Mouse (Mus musculus): Measurements from ENCODE around the gene Dglucy. TPM values are rescaled to one million over a fixed set of nuclear protein-coding genes. Genes with fewer than 3 reads are reported as not detected.
"Not testable (repeated sequence)": the region's sequence is repeated elsewhere in the genome, so short reads cannot be mapped to it uniquely, and the experiment has no call there.

Gene Dglucy
- polyA plus RNA-seq, 1 experiment from 2014 or later, result 2.7 TPM

DNA sequence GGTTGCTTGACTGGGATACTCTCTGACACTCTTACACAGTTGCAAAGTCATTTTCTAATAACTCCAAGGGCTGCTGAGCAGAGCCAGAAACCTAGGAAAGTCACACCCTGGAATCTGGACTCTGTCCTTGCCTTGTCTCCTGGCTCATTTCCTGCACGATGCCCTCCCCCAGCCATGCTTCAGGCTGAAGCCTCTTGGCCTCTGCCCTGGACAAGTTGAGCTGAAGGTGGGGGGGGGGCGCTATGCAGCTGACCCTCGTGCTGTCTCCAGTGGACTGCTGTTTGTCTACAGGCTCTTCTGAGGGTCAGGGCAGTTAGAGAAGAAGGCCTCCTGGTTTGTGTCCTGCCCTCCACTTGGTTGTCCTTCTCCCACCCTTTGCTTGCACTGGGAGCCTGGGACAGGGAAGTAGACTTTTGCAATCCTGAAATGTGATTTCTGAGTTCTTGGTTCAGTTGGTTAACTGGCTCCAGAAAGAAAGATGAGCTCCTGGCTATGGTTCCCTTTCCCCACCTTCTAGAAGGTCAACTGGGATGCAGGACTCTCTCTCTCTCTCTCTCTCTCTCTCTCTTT, 11.2 kb downstream of the Dglucy start:
- no peaks in the 10 kb centered on the region for H3K4me1 ChIP-seq
- H3K9me3 ChIP-seq, result no peaks in the 10 kb centered on the region
- no peaks in the 10 kb centered on the region for H3K36me3 ChIP-seq (replicated peaks)
- H3K27ac ChIP-seq, result no peak overlapping the region
- H3K9ac ChIP-seq, result no peak overlapping the region
- H3K4me2 ChIP-seq, result no peak overlapping the region
- ATAC-seq (ENCODE audit: low FRiP score), result no peak
- H3K27me3 ChIP-seq, result no peaks in the 10 kb centered on the region
- WGBS, result 63% methylated on average over 3 of the region's 3 CpGs
- H3K4me3 ChIP-seq (replicated peaks), result no peak overlapping the region

DNA sequence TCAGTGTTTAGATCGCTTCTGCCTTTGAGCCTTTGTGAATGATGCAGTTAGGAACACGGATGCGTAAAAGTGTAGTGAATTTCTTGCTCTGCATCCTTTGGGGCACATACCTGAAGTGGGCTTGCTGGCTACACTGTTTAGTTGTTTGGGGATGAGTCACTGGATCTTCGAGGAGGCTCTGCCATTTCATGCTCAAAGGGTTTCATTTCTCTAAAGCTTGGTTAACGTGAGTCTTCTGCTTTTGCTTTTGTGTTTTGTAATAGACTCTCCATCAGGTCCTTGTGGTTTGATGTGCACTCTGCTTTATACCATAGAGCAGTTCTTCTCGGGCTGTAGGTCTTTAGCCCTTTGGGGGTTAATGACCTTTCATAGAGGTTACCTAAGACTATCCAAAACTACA, 12.6 kb downstream of the Dglucy start:
- Histone ChIP-seq H3K27ac (no peak overlapping the region), H3K9me3 (no peaks in the 10 kb centered on the region), H3K9ac (no peak overlapping the region), H3K36me3 (replicated peaks) (no peaks in the 10 kb centered on the region), H3K4me3 (replicated peaks) (no peak overlapping the region), H3K4me1 (no peaks in the 10 kb centered on the region), H3K4me2 (no peak overlapping the region), H3K27me3 (no peaks in the 10 kb centered on the region)
- ATAC-seq (ENCODE audit: low FRiP score), result no peak
- 87% methylated on average over 6 of the region's 6 CpGs for WGBS

DNA sequence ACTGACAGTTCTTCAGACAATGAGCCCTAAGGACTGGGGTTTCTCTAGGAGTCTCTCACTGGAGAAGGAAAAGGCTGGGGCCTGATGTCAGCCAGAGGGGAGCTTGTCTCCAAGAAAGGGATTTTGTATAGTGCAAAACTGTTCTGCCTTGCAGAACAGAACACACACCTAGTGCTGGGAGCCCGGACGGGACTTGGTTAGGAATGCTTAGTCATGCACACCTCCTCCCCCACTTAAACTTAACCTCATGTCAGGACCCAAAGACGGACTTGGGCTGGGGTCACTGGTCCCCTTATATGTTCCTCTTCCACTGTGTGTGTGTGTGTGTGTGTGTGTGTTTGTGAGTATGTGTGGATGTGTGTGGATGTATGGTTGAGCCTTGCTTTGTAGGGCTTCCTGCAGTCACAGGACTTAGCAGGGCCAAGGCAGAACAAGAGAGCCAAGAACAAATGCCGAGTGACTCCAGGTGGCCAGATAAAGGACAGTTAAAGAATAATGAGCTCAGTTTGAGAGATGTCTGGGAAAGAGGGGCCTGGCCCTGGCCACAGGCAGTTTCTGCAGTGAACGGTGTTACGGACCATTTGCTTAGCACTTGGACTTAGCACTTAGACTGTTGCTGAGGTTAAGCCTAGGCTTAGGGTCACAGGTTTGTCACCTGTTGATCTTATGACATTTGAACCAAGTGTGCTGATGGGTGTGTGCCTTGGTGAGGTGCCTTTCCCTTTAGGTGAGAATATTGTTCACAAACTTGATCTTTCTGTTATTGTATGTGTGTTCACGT, 15.8 kb downstream of the Dglucy start:
- Histone ChIP-seq H3K4me2 (no peak overlapping the region), H3K4me1 (no peaks in the 10 kb centered on the region), H3K27me3 (no peaks in the 10 kb centered on the region), H3K27ac (no peak overlapping the region), H3K9me3 (no peaks in the 10 kb centered on the region), H3K9ac (no peak overlapping the region), H3K36me3 (replicated peaks) (no peaks in the 10 kb centered on the region), H3K4me3 (replicated peaks) (no peak overlapping the region)
- no peak for ATAC-seq (ENCODE audit: low FRiP score)
- 60% methylated on average over 7 of the region's 7 CpGs for WGBS

DNA sequence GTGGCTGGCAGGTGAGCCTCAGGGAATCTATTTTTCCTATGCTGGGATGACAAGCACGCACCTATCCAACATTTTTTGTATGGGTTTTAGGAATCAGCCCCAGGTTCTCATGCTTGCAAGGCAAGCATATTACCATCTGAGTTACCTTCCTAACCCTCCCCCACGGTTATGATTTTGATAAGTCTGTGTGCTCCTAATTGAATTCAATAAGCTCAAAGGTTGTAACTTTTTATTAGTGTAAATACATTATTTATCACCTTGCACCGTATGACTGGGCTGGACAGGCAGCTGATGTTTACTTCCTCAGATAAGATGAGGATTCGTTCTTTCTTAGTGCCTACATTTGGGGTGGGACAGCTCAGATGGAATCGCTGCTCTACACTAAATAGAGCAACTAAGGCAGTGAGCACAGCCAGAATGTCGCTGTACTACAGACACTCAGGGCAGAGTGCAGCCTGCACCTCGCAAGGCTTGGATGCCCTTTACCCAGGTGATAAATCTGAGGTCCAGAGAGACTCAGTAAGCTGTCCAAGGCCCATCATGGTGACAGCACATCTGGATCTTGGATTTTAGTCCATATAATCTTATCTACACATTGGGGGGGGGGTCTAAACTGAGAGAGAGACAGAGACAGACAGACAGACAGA, 16.7 kb downstream of the Dglucy start:
- Histone ChIP-seq H3K9me3 (no peaks in the 10 kb centered on the region), H3K9ac (no peak overlapping the region), H3K4me3 (replicated peaks) (no peak overlapping the region), H3K27ac (no peak overlapping the region), H3K27me3 (no peaks in the 10 kb centered on the region), H3K4me1 (no peaks in the 10 kb centered on the region), H3K4me2 (no peak overlapping the region), H3K36me3 (replicated peaks) (no peaks in the 10 kb centered on the region)
- ATAC-seq (ENCODE audit: low FRiP score), result no peak
- WGBS, result 89% methylated on average over 7 of the region's 7 CpGs

DNA sequence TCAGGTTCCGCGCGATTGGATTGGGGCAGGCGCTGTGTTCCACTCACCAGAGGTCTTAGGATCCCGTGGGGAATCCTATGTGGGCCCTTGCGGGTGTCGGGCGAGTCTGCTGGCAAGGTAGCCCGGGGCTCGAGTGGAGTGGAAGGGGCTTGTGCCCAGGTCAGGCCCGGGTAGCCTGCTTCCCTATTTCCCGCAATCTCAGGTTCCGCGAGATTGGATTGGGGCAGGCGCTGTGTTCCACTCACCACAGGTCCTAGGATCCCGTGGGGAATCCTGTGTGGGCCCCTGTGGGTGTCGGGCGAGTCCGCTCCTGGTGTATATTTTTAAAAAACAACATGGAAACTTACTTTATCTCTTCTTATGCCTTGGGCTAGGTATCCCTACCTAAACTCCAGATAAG, 24.5 kb downstream of the Dglucy start:
- ATAC-seq (ENCODE audit: low FRiP score), result not testable (repeated sequence)

DNA sequence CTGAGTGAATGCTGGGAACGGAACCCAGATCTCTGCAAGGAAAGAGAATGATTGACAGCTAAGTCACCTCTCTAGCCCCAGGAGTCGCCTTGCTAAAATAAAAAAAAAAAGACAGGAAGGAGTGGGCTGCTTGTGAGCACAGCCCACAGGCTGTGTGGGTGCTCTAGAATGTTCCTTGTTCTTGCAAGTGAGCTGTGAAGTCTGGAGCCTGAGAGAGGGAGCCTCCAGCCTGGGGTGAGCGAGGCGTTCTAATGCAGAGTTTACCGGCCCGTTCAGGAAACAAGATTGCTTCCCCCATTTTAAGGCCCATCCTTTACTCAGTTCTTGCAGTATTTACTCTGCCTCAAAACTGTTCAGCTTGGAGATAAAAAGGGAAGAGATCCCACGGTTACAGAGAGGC, 28.4 kb downstream of the Dglucy start:
- no peak overlapping the region for H3K4me2 ChIP-seq
- H3K27ac ChIP-seq, result no peak overlapping the region
- no peaks in the 10 kb centered on the region for H3K4me1 ChIP-seq
- no peak overlapping the region for H3K4me3 ChIP-seq (replicated peaks)
- no peaks in the 10 kb centered on the region for H3K27me3 ChIP-seq
- no peak for ATAC-seq (ENCODE audit: low FRiP score)
- no peak overlapping the region for H3K9ac ChIP-seq
- WGBS, result 87% methylated on average over 7 of the region's 7 CpGs
- no peaks in the 10 kb centered on the region for H3K9me3 ChIP-seq
- H3K36me3 ChIP-seq (replicated peaks), result no peaks in the 10 kb centered on the region

More for the DNA sequence above, 24.5 kb downstream of the Dglucy start:
- H3K27ac ChIP-seq; H3K9me3 ChIP-seq; H3K4me2 ChIP-seq; H3K9ac ChIP-seq; H3K4me3 ChIP-seq (replicated peaks); H3K4me1 ChIP-seq; H3K27me3 ChIP-seq; H3K36me3 ChIP-seq (replicated peaks): not testable (repeated sequence)
- WGBS, result 94% methylated on average over 19 of the region's 19 CpGs

DNA sequence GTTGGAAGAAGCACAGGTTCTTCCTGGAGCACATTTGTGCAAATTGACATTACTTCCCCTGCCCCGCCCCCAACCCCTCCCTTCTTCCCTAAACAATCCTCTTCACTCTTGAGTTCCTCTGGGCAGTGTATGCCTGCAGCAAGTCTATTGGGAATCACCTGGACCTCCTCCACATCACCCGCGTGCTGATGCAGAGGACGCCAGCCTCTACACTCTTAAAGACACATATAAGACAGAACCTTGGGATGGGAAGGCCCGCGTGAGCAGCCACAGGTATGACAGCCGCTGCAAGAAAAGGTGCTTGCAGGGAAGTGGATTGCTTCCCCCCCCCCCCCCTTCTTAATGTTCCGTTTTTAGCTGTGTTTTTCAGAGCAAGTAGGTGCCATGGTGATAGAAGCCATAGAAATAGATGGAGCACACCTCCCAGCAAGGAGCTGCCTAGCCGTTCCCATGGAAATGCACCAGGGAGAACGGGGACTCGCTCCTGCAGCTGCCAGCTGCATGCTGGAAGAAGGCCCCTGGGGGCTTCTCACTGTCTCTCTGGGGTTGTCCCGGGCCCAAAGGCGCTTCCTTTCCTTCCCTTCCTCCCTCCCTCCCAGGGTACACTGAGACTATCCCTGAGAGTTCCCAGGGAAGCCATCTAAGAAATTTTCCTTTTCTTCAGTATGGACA, 29.9 kb downstream of the Dglucy start:
- ATAC-seq (ENCODE audit: low FRiP score), result no peak
- no peaks in the 10 kb centered on the region for H3K36me3 ChIP-seq (replicated peaks)
- no peak overlapping the region for H3K27ac ChIP-seq
- H3K9ac ChIP-seq, result no peak overlapping the region
- H3K4me1 ChIP-seq, result no peaks in the 10 kb centered on the region
- 54% methylated on average over 13 of the region's 13 CpGs for WGBS
- H3K4me3 ChIP-seq (replicated peaks), result no peak overlapping the region
- H3K4me2 ChIP-seq, result no peak overlapping the region
- no peaks in the 10 kb centered on the region for H3K9me3 ChIP-seq
- no peaks in the 10 kb centered on the region for H3K27me3 ChIP-seq

DNA sequence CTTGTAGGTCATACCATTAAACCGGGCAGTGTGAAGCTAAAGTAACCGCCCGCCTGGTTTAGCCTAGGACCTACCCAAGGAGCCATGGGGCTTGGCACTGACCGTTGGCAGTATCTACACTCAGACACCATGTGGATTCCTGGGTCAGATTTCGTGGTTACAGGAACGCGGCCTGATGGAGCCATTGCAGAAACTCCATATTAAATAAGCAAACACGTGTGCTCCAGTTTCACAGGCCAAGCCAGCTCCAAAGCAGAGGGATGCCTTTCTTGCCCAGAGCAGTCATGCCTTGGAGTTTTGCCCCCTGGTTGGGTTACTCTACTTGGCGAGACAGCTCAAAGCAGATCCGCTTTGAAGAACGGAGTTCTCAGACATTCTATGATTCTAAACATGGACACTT, 31.7 kb downstream of the Dglucy start:
- no peaks in the 10 kb centered on the region for H3K9me3 ChIP-seq
- H3K27me3 ChIP-seq, result no peaks in the 10 kb centered on the region
- no peak overlapping the region for H3K4me3 ChIP-seq (replicated peaks)
- ATAC-seq (ENCODE audit: low FRiP score), result no peak
- no peaks in the 10 kb centered on the region for H3K4me1 ChIP-seq
- 90% methylated on average over 11 of the region's 11 CpGs for WGBS
- H3K36me3 ChIP-seq (replicated peaks), result no peaks in the 10 kb centered on the region
- no peak overlapping the region for H3K4me2 ChIP-seq
- no peak overlapping the region for H3K27ac ChIP-seq
- H3K9ac ChIP-seq, result no peak overlapping the region

DNA sequence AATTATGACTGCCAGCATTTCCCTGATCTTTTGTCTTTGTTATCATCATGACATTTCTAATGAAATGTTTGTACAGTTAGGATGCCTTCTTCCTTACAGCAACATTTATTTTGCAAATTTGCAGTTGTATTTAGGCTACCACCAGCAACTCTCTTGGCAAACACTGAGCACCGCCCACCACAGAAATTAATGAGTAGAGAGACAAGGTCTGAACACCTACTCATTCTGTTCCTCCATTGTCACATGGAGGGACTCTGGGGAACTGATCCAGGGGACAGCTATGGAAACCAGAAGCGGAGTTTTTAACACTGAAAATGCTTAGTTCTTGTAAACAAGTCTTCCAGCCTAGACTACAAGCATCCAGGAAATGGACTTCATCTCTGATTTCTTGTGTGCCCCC, 35.0 kb downstream of the Dglucy start:
- Histone ChIP-seq H3K27me3 (no peaks in the 10 kb centered on the region), H3K9me3 (no peaks in the 10 kb centered on the region), H3K4me1 (no peaks in the 10 kb centered on the region), H3K4me3 (replicated peaks) (no peak overlapping the region), H3K9ac (no peak overlapping the region), H3K4me2 (no peak overlapping the region), H3K27ac (no peak overlapping the region), H3K36me3 (replicated peaks) (no peaks in the 10 kb centered on the region)
- no peak for ATAC-seq (ENCODE audit: low FRiP score)
- WGBS, result 93% methylated on average over 2 of the region's 2 CpGs

DNA sequence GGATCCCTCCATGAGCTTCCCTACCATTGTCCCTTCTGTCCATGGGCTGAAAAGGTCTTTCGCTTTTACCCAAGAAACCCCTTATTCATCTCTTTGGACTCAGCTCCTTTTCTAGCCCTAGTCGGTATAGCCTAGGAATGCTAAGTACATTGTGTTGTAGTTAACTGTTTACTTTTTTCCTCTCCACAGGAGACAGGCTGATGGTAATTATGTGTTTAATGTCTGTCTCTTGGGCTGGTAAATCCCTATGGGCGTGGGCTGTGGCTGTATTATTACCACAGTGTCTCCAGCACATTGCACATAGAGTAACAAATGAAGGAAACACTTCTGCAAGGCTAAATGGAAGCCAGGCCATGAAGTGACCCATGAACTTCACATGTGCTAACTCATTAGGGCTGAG, 35.8 kb downstream of the Dglucy start:
- H3K4me1 ChIP-seq, result no peaks in the 10 kb centered on the region
- no peak overlapping the region for H3K4me2 ChIP-seq
- no peaks in the 10 kb centered on the region for H3K9me3 ChIP-seq
- H3K9ac ChIP-seq, result no peak overlapping the region
- no peaks in the 10 kb centered on the region for H3K27me3 ChIP-seq
- H3K4me3 ChIP-seq (replicated peaks), result no peak overlapping the region
- no peak overlapping the region for H3K27ac ChIP-seq
- H3K36me3 ChIP-seq (replicated peaks), result no peaks in the 10 kb centered on the region
- WGBS, result 77% methylated on average over 3 of the region's 3 CpGs
- ATAC-seq (ENCODE audit: low FRiP score), result no peak

DNA sequence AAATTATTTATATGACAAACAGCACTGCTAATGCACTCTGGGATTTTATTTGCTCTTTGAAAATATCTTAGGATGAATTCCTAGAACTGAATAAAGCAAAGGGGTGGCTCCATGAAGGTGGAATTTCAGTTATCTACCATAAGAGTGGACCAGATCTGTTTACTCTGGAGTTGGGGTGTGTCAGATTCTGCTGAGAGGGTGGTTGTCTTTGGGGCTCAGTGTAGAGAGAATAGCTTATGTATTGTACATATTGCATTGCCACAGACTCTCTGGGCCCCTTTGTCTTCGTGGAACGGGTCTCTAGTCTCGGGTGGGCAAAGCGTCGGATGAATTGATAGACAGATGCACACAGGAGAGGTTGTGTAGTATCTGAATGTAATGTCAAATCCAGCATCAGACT, 38.0 kb downstream of the Dglucy start:
- 94% methylated on average over 5 of the region's 5 CpGs for WGBS
- Histone ChIP-seq H3K27me3 (no peaks in the 10 kb centered on the region), H3K27ac (no peak overlapping the region), H3K4me1 (no peaks in the 10 kb centered on the region), H3K4me2 (no peak overlapping the region), H3K9ac (no peak overlapping the region), H3K9me3 (no peaks in the 10 kb centered on the region), H3K4me3 (replicated peaks) (no peak overlapping the region), H3K36me3 (replicated peaks) (no peaks in the 10 kb centered on the region)
- ATAC-seq (ENCODE audit: low FRiP score), result no peak

DNA sequence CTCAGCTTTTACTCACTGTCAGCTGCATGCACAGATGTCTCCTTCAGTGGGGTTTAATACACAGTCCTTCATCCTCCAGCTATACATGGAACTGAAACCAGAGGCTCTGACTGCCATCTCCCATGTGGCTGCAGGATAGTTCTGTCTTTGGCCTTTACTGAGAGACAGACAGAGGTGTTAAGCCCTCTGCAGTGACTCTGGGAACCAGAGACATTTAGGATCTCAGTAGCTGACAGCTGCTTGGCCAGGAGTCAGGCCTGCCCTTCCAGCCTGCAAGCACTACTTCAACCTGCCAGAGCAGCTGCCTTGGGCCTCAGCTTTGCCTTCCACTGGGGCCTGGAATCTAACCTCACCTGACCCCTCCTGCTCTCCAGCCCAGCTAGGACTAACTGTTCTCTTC, 41.1 kb downstream of the Dglucy start:
- H3K9ac ChIP-seq, result no peak overlapping the region
- H3K27ac ChIP-seq, result no peak overlapping the region
- no peak for ATAC-seq (ENCODE audit: low FRiP score)
- H3K36me3 ChIP-seq (replicated peaks), result no peaks in the 10 kb centered on the region
- H3K4me1 ChIP-seq, result no peaks in the 10 kb centered on the region
- H3K9me3 ChIP-seq, result no peaks in the 10 kb centered on the region
- H3K4me2 ChIP-seq, result no peak overlapping the region
- no peaks in the 10 kb centered on the region for H3K27me3 ChIP-seq
- no peak overlapping the region for H3K4me3 ChIP-seq (replicated peaks)
